Mouse (Mus musculus): ENCODE results near the gene Gpr155. TPM values are rescaled to one million over a fixed set of nuclear protein-coding genes. Genes with fewer than 3 reads are reported as not detected.

Gpr155 gene
- polyA plus RNA-seq, 1 experiment from 2014 or later, result 5.9 TPM

GRCm38 (mm10) chr2:73385172-73385571, 1.2 kb downstream of the Gpr155 start:
- Histone ChIP-seq H3K4me2 (peak overlapping the region; percentile 97; the same call in 1 of the 2 replicates), H3K4me3 (0 out of 2 replicates have a peak overlapping the region, but pooled peaks have one; percentile 75), H3K9me3 (no peaks in the 10 kb centered on the region), H3K27ac (no peak overlapping the region), H3K9ac (no peak overlapping the region), H3K27me3 (no peaks in the 10 kb centered on the region), H3K36me3 (no peaks in the 10 kb centered on the region), H3K4me1 (peaks cover 6% of the 10 kb centered on the region; the same call in 1 of the 2 replicates)
- ATAC-seq (ENCODE audit: insufficient number of reproducible peaks, low FRiP score, low TSS enrichment, low read depth), result no peak
- 78% methylated on average over 4 of the region's 4 CpGs for WGBS

DNA sequence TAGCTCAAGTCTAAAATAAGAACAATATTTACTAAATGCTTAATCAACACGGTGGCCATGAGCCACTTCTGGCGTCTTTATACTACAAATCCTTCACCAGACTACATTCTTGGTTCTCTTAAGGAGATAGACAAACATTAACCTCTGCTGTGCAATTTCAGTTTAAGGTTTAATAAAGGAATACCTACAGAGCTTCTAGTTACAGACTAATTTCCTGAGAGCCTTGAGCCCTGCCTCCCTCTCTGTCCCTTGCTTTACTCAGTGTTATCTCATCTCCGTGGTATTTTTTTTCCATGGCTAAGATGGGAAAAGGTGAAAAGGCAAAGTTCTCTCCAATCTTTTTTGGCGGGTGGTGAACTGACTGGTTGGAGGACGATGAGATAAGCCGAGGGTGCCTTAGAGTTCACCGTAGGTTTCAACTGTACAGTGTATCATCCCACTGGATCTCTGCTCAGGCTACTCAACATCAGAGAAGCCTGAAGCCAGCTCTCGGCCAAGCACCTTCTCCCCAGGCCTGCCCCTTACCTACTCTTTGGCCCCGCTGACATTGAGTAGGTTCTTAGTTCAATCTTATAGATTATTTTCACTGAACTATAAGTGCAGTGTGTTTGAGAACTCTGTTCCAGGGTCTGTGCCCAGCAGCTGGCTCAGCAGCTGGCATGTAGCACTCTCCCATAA, 5.9 kb downstream of the Gpr155 start:
- H3K4me2 ChIP-seq, result no peak overlapping the region
- H3K9me3 ChIP-seq, result no peaks in the 10 kb centered on the region
- no peaks in the 10 kb centered on the region for H3K36me3 ChIP-seq
- no peak overlapping the region for H3K4me3 ChIP-seq
- WGBS, result 83% methylated on average over 9 of the region's 9 CpGs
- no peak overlapping the region for H3K27ac ChIP-seq
- no peaks in the 10 kb centered on the region for H3K4me1 ChIP-seq
- H3K9ac ChIP-seq, result no peak overlapping the region
- no peak for ATAC-seq (ENCODE audit: insufficient number of reproducible peaks, low FRiP score, low TSS enrichment, low read depth)
- no peaks in the 10 kb centered on the region for H3K27me3 ChIP-seq

- Histone ChIP-seq H3K36me3 (no peaks in the 10 kb centered on the region), H3K4me3 (no peak overlapping the region), H3K27ac (no peak overlapping the region), H3K4me1 (no peaks in the 10 kb centered on the region), H3K4me2 (no peak overlapping the region), H3K9ac (no peak overlapping the region), H3K9me3 (no peaks in the 10 kb centered on the region), H3K27me3 (no peaks in the 10 kb centered on the region)
- 67% methylated on average over 5 of the region's 5 CpGs for WGBS
- ATAC-seq (ENCODE audit: insufficient number of reproducible peaks, low FRiP score, low TSS enrichment, low read depth), result no peak
These were observed 6.7 kb downstream of the Gpr155 start for GRCm38 (mm10) chr2:73379656-73380055.

DNA sequence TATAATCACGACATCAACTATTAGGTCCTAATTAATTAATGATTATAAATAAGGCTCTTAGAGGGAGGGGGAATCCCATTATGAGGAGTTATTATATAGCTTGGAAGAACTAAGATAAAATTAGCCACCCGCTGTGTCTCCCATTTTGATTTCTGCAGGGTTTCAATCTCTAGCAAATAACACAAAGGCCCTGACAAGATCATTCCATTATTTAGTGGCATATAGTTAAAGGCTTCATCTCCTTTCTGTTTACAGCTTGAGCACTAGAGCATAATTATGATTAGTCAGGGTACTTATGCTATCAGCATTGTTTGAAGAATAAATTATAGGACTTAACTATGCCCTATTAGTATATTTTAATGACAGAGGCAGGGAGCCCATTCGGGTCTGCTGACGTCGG, 8.0 kb downstream of the Gpr155 start:
- H3K4me1 ChIP-seq, result no peaks in the 10 kb centered on the region
- ATAC-seq (ENCODE audit: insufficient number of reproducible peaks, low FRiP score, low TSS enrichment, low read depth), result no peak
- H3K36me3 ChIP-seq, result no peaks in the 10 kb centered on the region
- no peak overlapping the region for H3K4me3 ChIP-seq
- no peak overlapping the region for H3K9ac ChIP-seq
- H3K4me2 ChIP-seq, result no peak overlapping the region
- no peaks in the 10 kb centered on the region for H3K9me3 ChIP-seq
- WGBS, result 83% methylated on average over 5 of the region's 5 CpGs
- no peaks in the 10 kb centered on the region for H3K27me3 ChIP-seq
- H3K27ac ChIP-seq, result no peak overlapping the region

GRCm38 (mm10) chr2:73371530-73372335, 14.6 kb downstream of the Gpr155 start:
- Histone ChIP-seq H3K9me3 (no peaks in the 10 kb centered on the region), H3K27me3 (no peaks in the 10 kb centered on the region), H3K27ac (no peak overlapping the region), H3K36me3 (no peaks in the 10 kb centered on the region), H3K4me3 (no peak overlapping the region), H3K4me2 (no peak overlapping the region), H3K4me1 (no peaks in the 10 kb centered on the region), H3K9ac (no peak overlapping the region)
- no peak for ATAC-seq (ENCODE audit: insufficient number of reproducible peaks, low FRiP score, low TSS enrichment, low read depth)
- 50% methylated on average over 9 of the region's 9 CpGs for WGBS

DNA sequence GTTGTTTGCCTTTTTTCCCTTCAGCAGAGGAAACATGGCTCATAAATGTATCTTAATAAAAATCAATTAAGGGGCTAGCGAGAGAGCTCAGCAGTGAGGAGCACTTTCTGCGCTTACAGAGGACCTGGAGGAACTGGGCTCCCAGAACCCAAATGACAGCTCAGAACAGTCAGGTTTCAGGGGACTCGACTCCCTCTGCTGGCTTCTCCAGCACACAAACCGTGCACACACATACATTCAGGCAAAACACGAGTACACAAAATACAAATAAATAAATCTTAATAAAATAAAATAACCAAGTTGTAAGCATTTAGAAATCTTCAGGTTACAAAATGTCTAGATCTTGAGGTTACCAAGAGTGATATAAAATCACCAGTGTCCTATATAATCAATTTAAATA, 22.9 kb downstream of the Gpr155 start:
- H3K9me3 ChIP-seq, result no peaks in the 10 kb centered on the region
- 71% methylated on average over 5 of the region's 5 CpGs for WGBS
- no peak overlapping the region for H3K27ac ChIP-seq
- H3K9ac ChIP-seq, result no peak overlapping the region
- no peak for ATAC-seq (ENCODE audit: insufficient number of reproducible peaks, low FRiP score, low TSS enrichment, low read depth)
- H3K4me3 ChIP-seq, result no peak overlapping the region
- H3K4me1 ChIP-seq, result no peaks in the 10 kb centered on the region; the same call in 1 of the 2 replicates
- H3K4me2 ChIP-seq, result no peak overlapping the region
- H3K27me3 ChIP-seq, result no peaks in the 10 kb centered on the region
- H3K36me3 ChIP-seq, result no peaks in the 10 kb centered on the region

DNA sequence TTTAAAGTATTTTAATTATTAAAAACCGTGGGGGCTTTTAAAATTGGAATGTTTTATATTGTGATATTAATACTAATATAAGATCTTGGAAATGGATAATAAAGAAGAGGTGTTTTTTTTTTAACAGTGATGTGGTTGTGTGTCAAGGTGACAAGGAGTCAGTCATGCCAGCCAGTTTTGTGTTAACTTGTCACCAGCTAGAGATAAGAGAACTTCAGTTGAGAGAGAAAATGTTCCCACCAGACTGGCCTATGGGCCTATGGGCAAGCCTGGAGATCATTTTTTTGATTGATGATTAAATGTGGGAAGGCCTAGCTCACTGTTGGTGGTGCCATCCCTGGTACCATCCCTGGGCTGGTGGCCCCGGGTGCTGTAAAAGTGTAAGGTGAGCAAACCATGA, 25.8 kb downstream of the Gpr155 start:
- H3K4me1 ChIP-seq, result peaks cover 3% of the 10 kb centered on the region; the same call in 1 of the 2 replicates
- WGBS, result 87% methylated on average over 2 of the region's 2 CpGs
- H3K9ac ChIP-seq, result no peak overlapping the region
- H3K27me3 ChIP-seq, result no peaks in the 10 kb centered on the region
- H3K9me3 ChIP-seq, result no peaks in the 10 kb centered on the region
- no peak overlapping the region for H3K4me3 ChIP-seq
- no peak overlapping the region for H3K27ac ChIP-seq
- H3K4me2 ChIP-seq, result no peak overlapping the region
- ATAC-seq (ENCODE audit: insufficient number of reproducible peaks, low FRiP score, low TSS enrichment, low read depth), result no peak
- no peaks in the 10 kb centered on the region for H3K36me3 ChIP-seq

- no peaks in the 10 kb centered on the region for H3K36me3 ChIP-seq
- WGBS, result 90% methylated on average over 5 of the region's 5 CpGs
- no peak for ATAC-seq (ENCODE audit: insufficient number of reproducible peaks, low FRiP score, low TSS enrichment, low read depth)
- peaks cover 3% of the 10 kb centered on the region; the same call in 1 of the 2 replicates for H3K4me1 ChIP-seq
- no peak overlapping the region for H3K9ac ChIP-seq
- no peaks in the 10 kb centered on the region for H3K9me3 ChIP-seq
- H3K4me3 ChIP-seq, result no peak overlapping the region
- H3K4me2 ChIP-seq, result no peak overlapping the region
- H3K27ac ChIP-seq, result no peak overlapping the region
- no peaks in the 10 kb centered on the region for H3K27me3 ChIP-seq
These were observed 26.4 kb downstream of the Gpr155 start for GRCm38 (mm10) chr2:73359941-73360340.

GRCm38 (mm10) chr2:73357004-73357403, 29.4 kb downstream of the Gpr155 start:
- H3K9ac ChIP-seq, result 0 out of 2 replicates have a peak overlapping the region, but pooled peaks have one; percentile 21
- ATAC-seq (ENCODE audit: insufficient number of reproducible peaks, low FRiP score, low TSS enrichment, low read depth), result no peak

GRCm38 (mm10) chr2:73351927-73352374, 34.4 kb downstream of the Gpr155 start:
- WGBS, result 43% methylated on average over 7 of the region's 7 CpGs
- no peaks in the 10 kb centered on the region for H3K9me3 ChIP-seq
- peak overlapping the region; percentile 47 for H3K27ac ChIP-seq
- no peak overlapping the region for H3K9ac ChIP-seq
- no peaks in the 10 kb centered on the region for H3K36me3 ChIP-seq
- H3K27me3 ChIP-seq, result no peaks in the 10 kb centered on the region
- H3K4me3 ChIP-seq, result no peak overlapping the region
- no peak for ATAC-seq (ENCODE audit: insufficient number of reproducible peaks, low FRiP score, low TSS enrichment, low read depth)
- 0 out of 2 replicates have a peak, but pooled peaks cover 5% of the 10 kb centered on the region for H3K4me1 ChIP-seq
- no peak overlapping the region for H3K4me2 ChIP-seq

More at GRCm38 (mm10) chr2:73357004-73357403, 29.4 kb downstream of the Gpr155 start:
- H3K4me1 ChIP-seq, result peaks cover 3% of the 10 kb centered on the region; the same call in 1 of the 2 replicates
- 25% methylated on average over 18 of the region's 18 CpGs for WGBS
- peak overlapping the region; percentile 18 for H3K4me3 ChIP-seq
- no peaks in the 10 kb centered on the region for H3K9me3 ChIP-seq
- peak overlapping the region; percentile 14 for H3K27ac ChIP-seq
- peak overlapping the region; percentile 32 for H3K4me2 ChIP-seq
- no peaks in the 10 kb centered on the region for H3K27me3 ChIP-seq
- no peaks in the 10 kb centered on the region for H3K36me3 ChIP-seq

DNA sequence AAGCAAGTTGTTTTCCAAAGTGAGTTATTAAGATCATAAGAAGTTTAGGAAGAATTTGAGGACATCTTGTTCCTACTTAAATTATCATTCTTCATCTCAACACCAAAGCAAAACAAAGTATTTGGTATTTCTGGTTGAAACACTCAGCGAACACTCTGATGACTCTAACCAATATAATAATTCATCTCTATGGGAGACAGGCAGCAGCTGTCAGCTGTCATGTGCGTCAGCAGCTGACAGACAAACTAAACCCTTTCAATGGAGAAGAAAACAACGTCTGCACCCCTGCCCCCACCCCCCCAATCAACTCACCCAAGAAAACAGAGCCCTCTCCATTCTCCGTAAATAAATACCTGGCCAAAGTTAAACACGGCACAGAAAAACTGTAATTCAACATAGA, 34.9 kb downstream of the Gpr155 start:
- ATAC-seq (ENCODE audit: insufficient number of reproducible peaks, low FRiP score, low TSS enrichment, low read depth), result no peak
- WGBS, result 49% methylated on average over 5 of the region's 5 CpGs
- Histone ChIP-seq H3K4me2 (no peak overlapping the region), H3K4me3 (no peak overlapping the region), H3K36me3 (no peaks in the 10 kb centered on the region), H3K9ac (no peak overlapping the region), H3K4me1 (0 out of 2 replicates have a peak, but pooled peaks cover 3% of the 10 kb centered on the region), H3K27ac (0 out of 2 replicates have a peak overlapping the region, but pooled peaks have one; percentile 47), H3K9me3 (no peaks in the 10 kb centered on the region), H3K27me3 (no peaks in the 10 kb centered on the region)

DNA sequence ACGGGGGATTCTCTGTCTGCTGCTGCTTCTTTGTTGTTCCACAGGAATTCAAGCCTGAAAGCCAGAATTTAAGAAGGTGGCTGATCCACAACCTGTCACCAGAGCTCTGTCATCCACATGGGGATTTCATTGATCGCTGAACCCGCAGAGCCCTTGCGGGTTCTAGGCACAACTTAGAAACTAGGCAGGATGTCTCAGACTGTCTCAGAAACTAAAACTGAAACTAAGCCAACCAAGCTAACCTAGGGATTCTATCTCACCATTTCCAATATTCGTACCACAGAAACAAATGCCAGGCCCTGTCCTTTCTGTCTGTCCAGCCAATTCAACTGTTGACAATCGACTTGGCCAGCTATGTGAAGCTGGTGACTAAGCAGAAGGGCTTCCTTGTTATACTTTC, 38.2 kb downstream of the Gpr155 start:
- Histone ChIP-seq H3K36me3 (no peaks in the 10 kb centered on the region), H3K4me2 (no peak overlapping the region), H3K27me3 (no peaks in the 10 kb centered on the region), H3K9me3 (no peaks in the 10 kb centered on the region), H3K4me1 (0 out of 2 replicates have a peak, but pooled peaks cover 5% of the 10 kb centered on the region), H3K9ac (no peak overlapping the region), H3K4me3 (no peak overlapping the region), H3K27ac (no peak overlapping the region)
- no peak for ATAC-seq (ENCODE audit: insufficient number of reproducible peaks, low FRiP score, low TSS enrichment, low read depth)
- WGBS, result 76% methylated on average over 6 of the region's 6 CpGs

Measured in limb, embryonic 15.5 days (tissue).